Mouse (Mus musculus) lung, postnatal 14 days (tissue): Measurements from ENCODE around the gene Slc7a14.
"Not testable (repeated sequence)": the region's sequence is repeated elsewhere in the genome, so short reads cannot be mapped to it uniquely, and the experiment has no call there.

ENCODE experiments used
- DNase-seq: peaks from one replicate; pipeline ENCODE4 v3.0.0; 2021

Gene Slc7a14

GRCm38 (mm10) chr3:31309934-31310787 is at the start of gene Slc7a14:
Gene Slc7a14, minus strand, starts transcription at chr3:31310378.
- no peak for DNase-seq

- DNase-seq = no peak
Observed at GRCm38 (mm10) chr3:31346540-31346939, 36.4 kb upstream of the Slc7a14 start.

DNA sequence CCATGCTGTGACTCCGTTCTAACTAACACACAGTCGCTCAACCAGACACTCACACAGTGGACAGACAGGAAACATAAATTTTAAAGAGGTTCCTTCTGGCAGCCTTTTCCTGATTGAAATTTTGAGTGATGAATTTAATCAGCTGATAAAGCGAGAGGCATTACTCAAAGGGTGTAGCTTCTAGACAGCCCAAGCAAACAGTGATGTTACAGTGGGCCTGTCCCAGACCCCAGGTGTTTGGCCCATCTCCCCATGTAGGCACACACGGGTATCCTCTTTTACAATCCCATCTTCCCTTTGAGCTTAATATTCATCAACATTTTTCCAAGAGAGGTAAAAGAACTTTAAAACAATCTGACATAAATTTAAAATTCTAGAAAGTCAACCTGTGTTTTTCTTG is 35.6 kb upstream of the Slc7a14 start:
- DNase-seq = no peak

- DNase-seq = no peak
Observed at GRCm38 (mm10) chr3:31339236-31339635, 29.1 kb upstream of the Slc7a14 start.

DNA sequence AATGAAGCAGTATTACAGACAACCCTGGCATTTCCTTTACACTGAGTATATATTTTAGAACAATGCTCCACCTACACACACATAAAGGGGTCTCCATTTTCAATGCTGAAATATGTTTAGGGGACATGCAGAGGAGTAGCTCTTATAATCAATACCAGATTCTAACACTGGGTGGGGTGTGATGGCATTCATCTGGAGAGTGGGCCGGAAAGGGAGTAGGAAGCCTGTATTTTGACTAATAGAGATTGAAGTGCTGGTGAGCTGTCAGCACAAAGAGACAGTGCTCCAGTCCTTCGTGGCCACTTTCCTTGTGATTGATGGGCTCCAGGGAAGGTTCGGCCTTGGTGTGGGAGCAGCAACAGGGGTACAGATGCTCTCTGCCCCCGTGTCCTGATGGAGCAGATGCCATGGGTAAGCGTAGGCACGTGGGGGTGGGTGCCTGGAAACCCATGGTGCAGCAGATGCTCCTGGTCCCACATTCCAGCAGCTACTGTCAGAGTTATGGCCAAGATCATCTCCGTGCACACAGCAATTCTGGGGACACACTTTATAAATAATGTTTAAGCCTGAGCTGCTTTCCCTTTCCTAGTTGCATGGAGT is 18.2 kb upstream of the Slc7a14 start:
- no peak for DNase-seq

DNA sequence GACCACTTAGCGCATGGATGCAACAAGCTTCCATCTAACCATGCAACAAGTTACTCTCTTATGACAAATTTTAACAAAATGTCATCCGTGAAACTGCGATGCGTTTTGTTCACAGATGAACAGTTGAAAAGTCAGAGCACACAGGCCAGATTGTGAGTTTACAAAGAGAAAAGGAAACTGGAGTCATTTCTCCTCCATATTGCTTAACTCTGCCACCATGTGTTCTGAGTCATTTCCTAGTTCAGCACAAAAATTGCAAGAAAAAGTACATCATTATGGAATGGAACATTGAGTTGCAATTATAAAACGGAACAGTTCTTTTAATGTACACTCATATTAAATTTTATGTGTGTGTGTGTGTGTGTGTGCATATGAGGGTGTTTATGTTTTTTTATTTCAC is 17.6 kb upstream of the Slc7a14 start:
- DNase-seq = no peak

DNA sequence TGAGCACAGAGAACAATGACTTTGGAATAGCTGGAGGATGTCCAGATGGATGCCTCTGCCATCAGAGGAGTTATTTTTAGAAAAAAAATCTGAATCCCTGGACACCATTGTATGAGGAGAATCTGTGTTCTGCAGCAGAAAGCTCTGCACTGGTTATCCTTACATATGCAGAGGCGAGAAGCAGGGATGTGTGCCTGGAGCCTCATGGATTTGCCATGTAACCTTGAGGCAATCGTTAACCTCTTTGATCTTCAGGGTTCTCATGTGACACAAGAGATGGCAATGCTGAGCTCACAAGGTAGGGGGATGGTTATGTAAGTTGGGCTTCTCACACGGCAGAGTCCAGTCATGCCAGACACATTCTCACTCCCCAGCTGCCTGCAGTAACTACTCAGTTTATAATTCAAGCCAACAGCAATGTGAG is 14.1 kb upstream of the Slc7a14 start:
- no peak for DNase-seq

- DNase-seq = no peak
Observed at GRCm38 (mm10) chr3:31309371-31309933, 726 bp downstream of the Slc7a14 start.

DNA sequence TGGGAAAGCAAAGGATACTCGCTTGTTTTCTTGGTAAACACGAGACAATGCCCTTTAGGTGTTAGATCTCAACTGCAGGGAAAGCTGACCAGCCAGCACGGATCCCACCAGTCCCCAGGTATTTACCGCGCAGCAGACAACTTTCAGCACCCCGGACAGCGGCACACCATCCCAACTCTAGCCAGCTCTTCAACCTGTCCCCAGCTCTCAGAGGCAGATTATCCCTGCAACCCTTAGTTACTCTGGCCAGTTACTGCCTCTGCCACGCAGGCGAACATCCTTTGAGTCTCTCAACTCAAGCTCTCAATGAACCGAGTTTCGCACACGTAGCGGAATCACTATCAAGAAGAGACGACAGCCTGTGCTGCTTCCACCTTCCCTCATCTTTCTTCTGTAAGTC is 1.3 kb downstream of the Slc7a14 start:
- DNase-seq = peak; percentile 41

- no peak for DNase-seq
Observed at GRCm38 (mm10) chr3:31307936-31308335, 2.2 kb downstream of the Slc7a14 start.

GRCm38 (mm10) chr3:31291673-31292602 is 18.2 kb downstream of the Slc7a14 start:
- no peak for DNase-seq

DNA sequence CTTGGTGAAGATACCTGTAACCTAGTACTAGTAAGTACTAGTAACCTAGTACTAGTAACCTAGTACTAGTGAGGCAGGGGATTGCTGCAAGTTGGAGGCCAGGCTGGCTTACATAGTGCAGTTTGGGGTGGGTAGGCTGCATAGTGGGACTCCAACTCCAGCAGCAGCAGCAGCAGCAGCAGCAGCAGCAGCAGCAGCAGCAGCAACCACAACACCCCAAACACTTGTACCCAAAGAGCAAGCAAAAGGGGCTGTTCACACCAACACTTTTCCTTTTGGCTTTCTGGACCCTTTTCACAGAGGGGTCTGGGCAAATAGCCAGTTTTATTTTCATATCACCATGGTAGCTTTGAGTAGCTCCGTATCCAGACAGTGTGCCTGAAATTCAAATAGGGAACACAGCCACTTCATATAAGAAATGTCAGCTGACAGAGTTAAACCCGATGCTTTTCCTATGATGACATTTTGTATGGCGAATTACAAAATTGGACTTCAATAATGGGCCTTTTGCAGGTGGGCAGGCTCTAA is 22.7 kb downstream of the Slc7a14 start:
- no peak for DNase-seq

GRCm38 (mm10) chr3:31281116-31281515 is 29.1 kb downstream of the Slc7a14 start:
- DNase-seq = no peak

DNA sequence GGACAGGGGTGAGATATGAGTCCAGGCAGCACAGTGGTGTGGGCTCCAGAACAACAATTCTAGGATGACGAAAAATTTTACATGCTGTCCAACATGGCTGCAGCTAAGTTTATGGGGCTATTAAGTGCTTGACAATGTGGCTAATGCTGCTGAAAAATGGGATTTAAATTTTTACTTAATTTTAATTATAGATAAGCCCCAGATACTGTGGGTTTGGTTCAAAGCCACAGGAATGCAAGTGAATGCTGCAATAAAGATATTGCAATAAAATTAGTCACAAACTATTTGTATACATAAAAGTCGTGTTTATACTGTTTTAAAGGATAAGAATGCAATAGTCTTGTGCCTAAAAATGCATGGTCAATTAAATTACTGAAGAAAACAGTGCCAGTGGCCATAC is 35.3 kb downstream of the Slc7a14 start:
- DNase-seq = no peak

- DNase-seq = not testable (repeated sequence)
Observed at GRCm38 (mm10) chr3:31273247-31273646, 36.9 kb downstream of the Slc7a14 start.

- DNase-seq = no peak
Observed at GRCm38 (mm10) chr3:31272635-31273034, 37.5 kb downstream of the Slc7a14 start.

- no peak for DNase-seq
Observed at GRCm38 (mm10) chr3:31269551-31270317, 40.4 kb downstream of the Slc7a14 start.

DNA sequence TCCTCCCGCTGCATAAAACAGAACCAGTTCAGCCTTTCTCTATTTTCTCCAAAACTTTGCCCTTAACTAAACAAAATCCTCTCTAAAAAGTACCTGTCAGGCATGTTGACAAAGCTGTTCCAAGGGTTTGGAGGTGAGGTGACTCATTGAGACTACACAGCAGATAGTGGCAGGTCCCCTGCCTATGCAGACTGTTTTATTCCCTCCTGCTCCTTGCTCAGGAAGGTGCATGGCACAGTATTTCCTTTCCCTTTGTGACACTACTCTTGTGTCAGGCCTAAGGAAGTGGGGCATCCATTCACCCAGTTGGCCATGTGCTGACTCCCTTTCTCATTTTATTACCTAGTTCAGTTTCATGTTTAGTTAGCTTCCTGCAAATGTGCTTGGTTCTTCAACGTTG is 42.3 kb downstream of the Slc7a14 start:
- DNase-seq = no peak

GRCm38 (mm10) chr3:31266941-31267340 is 43.2 kb downstream of the Slc7a14 start:
- DNase-seq = no peak

DNA sequence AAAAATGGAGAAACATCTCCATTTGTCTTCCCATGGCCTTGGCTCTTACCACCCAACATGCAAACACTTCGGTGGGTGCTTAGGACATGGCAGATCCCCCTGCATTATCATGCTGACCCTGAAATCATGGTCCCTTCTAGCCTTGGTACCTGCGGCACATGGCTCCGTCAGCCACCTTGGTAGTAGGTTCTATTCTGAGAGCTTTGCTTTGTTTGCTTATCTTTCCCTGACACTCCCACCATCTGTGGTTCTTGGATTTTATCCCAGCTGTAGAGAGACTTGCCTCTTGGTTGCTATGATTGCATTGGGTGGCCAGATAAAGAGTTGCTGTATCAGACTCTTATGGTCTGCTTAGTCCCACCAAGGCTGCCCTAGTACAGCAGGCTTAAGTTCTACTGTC is 46.6 kb downstream of the Slc7a14 start:
- DNase-seq = no peak

- no peak for DNase-seq
Observed at GRCm38 (mm10) chr3:31261418-31262014, 48.7 kb downstream of the Slc7a14 start.

DNA sequence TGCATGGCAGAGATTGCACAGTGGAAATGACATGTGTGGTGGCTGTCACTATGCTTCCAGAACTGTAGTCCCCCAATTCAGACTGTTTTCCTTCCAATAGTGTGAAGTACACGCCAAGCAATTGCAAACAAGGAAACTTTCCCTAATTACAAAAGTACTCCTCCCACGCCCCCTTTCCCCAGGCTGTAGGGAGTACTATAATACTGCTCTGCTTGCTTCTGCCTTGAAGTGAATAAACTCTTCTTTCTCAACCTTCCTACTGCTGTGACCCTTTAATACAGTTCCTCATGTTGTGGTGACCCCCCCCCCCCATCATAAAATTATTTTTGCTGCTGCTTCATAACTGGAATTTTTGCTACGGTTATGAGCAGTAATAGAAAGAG is 49.2 kb downstream of the Slc7a14 start:
- no peak for DNase-seq
